Mouse (Mus musculus): Measurements from ENCODE around the gene Cd55. TPM values are rescaled to one million over a fixed set of nuclear protein-coding genes. Genes with fewer than 3 reads are reported as not detected.
A peak's percentile ranks its signal among the peaks of the same experiment; 100 is the strongest.
"Not testable (repeated sequence)": the region's sequence is repeated elsewhere in the genome, so short reads cannot be mapped to it uniquely, and the experiment has no call there.

The Cd55 gene
- polyA plus RNA-seq, 1 experiment from 2014 or later, result 8.7 TPM

DNA sequence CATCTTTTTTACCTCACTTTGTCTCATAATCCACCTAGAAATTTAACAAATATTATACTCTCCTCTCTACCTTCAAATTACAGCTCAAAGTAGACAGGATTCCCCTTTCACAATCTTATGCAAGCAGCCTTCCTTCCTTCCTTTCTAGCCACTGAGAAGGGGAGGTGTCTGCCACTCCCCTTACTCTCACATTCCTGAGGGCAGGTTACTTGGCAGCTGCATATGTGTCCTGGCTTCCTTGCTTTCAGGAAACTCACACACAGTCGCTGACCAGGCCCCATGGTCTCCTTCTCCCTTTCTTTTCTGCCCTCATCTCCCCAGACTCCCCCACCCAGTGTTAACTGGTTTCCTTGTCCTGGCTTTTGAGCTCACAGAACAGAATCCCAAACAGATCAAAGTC lies 11.7 kb upstream of the Cd55 start:
- no peak overlapping the region for H3K4me3 ChIP-seq
- no peak overlapping the region for H3K27ac ChIP-seq
- H3K4me2 ChIP-seq, result no peak overlapping the region
- H3K4me1 ChIP-seq, result no peaks in the 10 kb centered on the region
- H3K9me3 ChIP-seq, result no peaks in the 10 kb centered on the region
- no peak overlapping the region for H3K9ac ChIP-seq
- no peaks in the 10 kb centered on the region for H3K27me3 ChIP-seq (replicated peaks)
- WGBS, result 29% methylated on average over 1 of the region's 1 CpGs
- ATAC-seq (replicated peaks), result no peak
- no peaks in the 10 kb centered on the region for H3K36me3 ChIP-seq (replicated peaks)

DNA sequence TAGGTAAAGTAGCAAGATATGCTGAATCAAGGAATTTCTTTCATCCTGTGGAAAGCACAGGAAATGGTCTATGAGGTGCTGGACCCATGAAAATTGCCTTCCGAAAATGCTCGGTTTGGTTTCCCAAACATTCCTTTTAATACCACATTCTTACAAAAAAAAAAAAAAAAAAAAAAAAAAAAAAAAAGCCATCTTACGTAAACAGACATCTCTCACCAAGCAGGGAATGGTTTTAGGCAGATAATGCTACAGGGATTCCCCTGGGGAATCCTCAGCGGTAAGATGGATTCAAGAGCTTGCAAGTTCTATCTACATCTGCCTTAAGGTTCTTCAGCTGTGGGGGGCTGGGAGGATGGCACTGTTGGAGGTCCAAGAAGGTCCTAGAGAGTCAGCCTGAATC lies 7.5 kb upstream of the Cd55 start:
- H3K9ac ChIP-seq, result no peak overlapping the region
- H3K4me3 ChIP-seq, result no peak overlapping the region
- no peaks in the 10 kb centered on the region for H3K9me3 ChIP-seq
- no peak overlapping the region for H3K4me2 ChIP-seq
- WGBS, result 84% methylated on average over 4 of the region's 4 CpGs
- no peak overlapping the region for H3K27ac ChIP-seq
- H3K4me1 ChIP-seq, result no peaks in the 10 kb centered on the region
- H3K36me3 ChIP-seq (replicated peaks), result no peaks in the 10 kb centered on the region
- no peak for ATAC-seq (replicated peaks)
- no peaks in the 10 kb centered on the region for H3K27me3 ChIP-seq (replicated peaks)

DNA sequence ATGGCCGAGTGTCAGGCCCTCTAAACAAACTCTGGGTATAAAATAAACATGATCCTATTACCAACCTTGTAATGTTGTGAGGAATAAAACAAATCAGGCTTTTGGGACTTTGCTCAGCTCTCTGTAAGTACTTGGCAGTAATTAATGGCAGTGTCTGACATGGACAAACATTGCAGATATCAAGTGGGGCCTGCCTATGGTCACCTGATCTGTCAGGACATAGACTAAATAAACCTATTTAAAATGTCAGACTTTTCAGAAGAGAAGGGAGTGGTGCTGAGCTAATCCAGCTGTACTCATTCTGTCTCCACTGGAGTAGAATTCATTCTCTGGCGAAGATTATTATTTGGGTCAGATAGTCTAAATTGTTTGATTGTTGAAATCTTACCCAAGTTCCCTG lies 4.9 kb upstream of the Cd55 start:
- Histone ChIP-seq H3K36me3 (replicated peaks) (no peaks in the 10 kb centered on the region), H3K4me3 (no peak overlapping the region), H3K27me3 (replicated peaks) (no peaks in the 10 kb centered on the region), H3K9ac (no peak overlapping the region), H3K27ac (no peak overlapping the region), H3K9me3 (no peaks in the 10 kb centered on the region), H3K4me2 (no peak overlapping the region), H3K4me1 (no peaks in the 10 kb centered on the region)
- 78% methylated on average over 2 of the region's 2 CpGs for WGBS
- ATAC-seq (replicated peaks), result no peak

DNA sequence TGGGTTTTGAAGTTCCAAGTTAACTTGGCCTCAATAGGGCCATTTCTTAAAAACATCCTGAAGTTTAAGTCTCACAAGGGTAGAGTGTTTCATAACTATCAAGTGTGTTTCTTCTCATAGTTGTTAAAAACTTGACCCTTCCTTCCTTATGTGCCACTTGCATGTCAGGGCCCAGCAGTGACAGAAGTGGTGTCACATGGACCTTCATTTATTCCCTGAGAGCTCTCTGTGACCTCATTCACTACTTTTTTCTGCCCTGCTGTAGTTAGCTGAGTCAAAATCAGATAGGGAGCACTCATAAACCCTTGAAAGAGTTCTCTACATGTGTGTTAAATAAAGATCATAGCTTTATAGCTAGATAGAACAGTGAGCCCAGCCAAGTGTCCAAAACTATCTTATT lies 1.6 kb upstream of the Cd55 start:
- H3K36me3 ChIP-seq (replicated peaks), result no peaks in the 10 kb centered on the region
- no peak overlapping the region for H3K9ac ChIP-seq
- no peak overlapping the region; the same call in 1 of the 2 replicates for H3K4me2 ChIP-seq
- no peaks in the 10 kb centered on the region for H3K27me3 ChIP-seq (replicated peaks)
- no peaks in the 10 kb centered on the region for H3K9me3 ChIP-seq
- no peak overlapping the region for H3K27ac ChIP-seq
- H3K4me1 ChIP-seq, result no peaks in the 10 kb centered on the region
- no peak for ATAC-seq (replicated peaks)
- no peak overlapping the region for H3K4me3 ChIP-seq

GRCm38 (mm10) chr1:130462867-130463266 lies 323 bp upstream of the Cd55 start:
- H3K36me3 ChIP-seq (replicated peaks), result no peaks in the 10 kb centered on the region
- H3K4me1 ChIP-seq, result no peaks in the 10 kb centered on the region
- H3K27me3 ChIP-seq (replicated peaks), result no peaks in the 10 kb centered on the region
- peak overlapping the region; percentile 80 for H3K27ac ChIP-seq
- 4% methylated on average over 4 of the region's 4 CpGs for WGBS
- H3K4me2 ChIP-seq, result peak overlapping the region; percentile 83
- peak overlapping the region; percentile 90 for H3K4me3 ChIP-seq
- ATAC-seq (replicated peaks), result peak; percentile 91
- H3K9me3 ChIP-seq, result no peaks in the 10 kb centered on the region
- peak overlapping the region; percentile 88 for H3K9ac ChIP-seq

DNA sequence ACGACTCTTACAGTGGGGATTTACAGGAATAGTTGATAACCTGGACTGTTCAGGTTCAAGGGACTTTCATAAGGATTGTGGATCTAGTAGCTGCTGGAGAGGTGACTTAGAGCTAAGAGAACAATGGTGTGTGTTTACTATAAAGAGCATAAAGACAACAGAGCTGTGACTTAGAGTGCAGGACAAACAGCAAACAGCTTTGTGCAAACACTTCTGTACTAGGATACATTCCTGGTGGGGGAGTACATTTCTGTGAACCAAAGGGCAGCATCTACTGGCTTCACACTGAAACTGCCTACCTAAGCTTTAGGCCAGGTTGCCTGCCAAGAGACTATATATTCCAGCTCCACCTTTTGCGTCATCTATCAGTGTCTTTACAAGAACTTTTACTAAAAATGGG lies 7.4 kb downstream of the Cd55 start:
- no peaks in the 10 kb centered on the region for H3K9me3 ChIP-seq
- no peak for ATAC-seq (replicated peaks)
- no peaks in the 10 kb centered on the region for H3K36me3 ChIP-seq (replicated peaks)
- WGBS, result 94% methylated on average over 2 of the region's 2 CpGs
- H3K9ac ChIP-seq, result no peak overlapping the region
- no peak overlapping the region for H3K4me2 ChIP-seq
- H3K27ac ChIP-seq, result no peak overlapping the region
- no peak overlapping the region for H3K4me3 ChIP-seq
- no peaks in the 10 kb centered on the region for H3K27me3 ChIP-seq (replicated peaks)
- no peaks in the 10 kb centered on the region for H3K4me1 ChIP-seq

DNA sequence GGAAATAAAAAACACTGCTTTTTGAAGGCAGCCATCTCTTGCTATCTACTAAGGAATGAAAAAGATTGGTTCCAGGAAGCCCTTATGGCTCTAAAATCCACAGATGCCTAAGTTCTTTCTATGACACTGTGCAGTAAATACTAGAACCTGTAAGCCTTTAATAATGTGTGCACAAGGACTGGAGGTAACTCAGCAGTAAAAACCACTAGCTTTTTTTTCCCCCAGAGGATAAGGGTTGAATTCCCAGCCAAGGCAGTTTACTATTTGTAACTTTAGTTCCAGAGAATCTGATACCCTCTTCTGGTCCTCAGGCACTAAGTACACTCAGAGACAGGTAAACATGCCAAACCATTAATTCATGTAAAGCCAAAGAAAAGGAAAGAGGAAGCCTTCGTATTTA lies 19.6 kb downstream of the Cd55 start:
- 83% methylated on average over 1 of the region's 1 CpGs for WGBS
- not testable (repeated sequence) for ATAC-seq (replicated peaks); H3K4me2 ChIP-seq; H3K4me3 ChIP-seq; H3K9ac ChIP-seq; H3K27me3 ChIP-seq (replicated peaks); H3K27ac ChIP-seq; H3K4me1 ChIP-seq; H3K9me3 ChIP-seq; H3K36me3 ChIP-seq (replicated peaks)

GRCm38 (mm10) chr1:130430920-130431319 lies 31.6 kb downstream of the Cd55 start:
- Histone ChIP-seq H3K9me3 (no peaks in the 10 kb centered on the region), H3K9ac (no peak overlapping the region), H3K27ac (no peak overlapping the region), H3K4me2 (no peak overlapping the region), H3K27me3 (replicated peaks) (no peaks in the 10 kb centered on the region), H3K4me3 (no peak overlapping the region), H3K36me3 (replicated peaks) (no peaks in the 10 kb centered on the region), H3K4me1 (no peaks in the 10 kb centered on the region)
- no peak for ATAC-seq (replicated peaks)
- 78% methylated on average over 4 of the region's 4 CpGs for WGBS

DNA sequence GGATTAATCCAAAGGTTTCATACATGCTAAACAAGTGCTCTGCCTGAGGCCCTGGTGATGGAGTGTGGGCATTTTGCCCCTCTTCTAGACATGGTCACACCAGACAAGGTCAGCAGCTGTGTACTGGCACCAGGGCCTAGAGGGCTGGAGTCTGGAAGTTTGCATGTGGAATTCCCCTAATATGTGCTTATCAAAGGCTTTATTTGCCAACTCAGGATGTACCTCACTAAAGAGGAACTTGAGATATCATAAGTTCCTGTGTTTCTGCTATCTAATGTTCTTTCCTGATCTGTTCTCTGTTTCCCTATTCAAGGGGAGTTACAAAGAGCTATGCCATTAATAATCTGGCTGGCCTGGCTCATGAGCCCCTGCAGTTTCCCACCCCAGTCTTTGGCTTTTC lies 33.9 kb downstream of the Cd55 start:
- not testable (repeated sequence) for H3K4me3 ChIP-seq; H3K4me2 ChIP-seq; H3K27me3 ChIP-seq (replicated peaks); H3K4me1 ChIP-seq; H3K9ac ChIP-seq; H3K9me3 ChIP-seq; ATAC-seq (replicated peaks); H3K27ac ChIP-seq; H3K36me3 ChIP-seq (replicated peaks)

DNA sequence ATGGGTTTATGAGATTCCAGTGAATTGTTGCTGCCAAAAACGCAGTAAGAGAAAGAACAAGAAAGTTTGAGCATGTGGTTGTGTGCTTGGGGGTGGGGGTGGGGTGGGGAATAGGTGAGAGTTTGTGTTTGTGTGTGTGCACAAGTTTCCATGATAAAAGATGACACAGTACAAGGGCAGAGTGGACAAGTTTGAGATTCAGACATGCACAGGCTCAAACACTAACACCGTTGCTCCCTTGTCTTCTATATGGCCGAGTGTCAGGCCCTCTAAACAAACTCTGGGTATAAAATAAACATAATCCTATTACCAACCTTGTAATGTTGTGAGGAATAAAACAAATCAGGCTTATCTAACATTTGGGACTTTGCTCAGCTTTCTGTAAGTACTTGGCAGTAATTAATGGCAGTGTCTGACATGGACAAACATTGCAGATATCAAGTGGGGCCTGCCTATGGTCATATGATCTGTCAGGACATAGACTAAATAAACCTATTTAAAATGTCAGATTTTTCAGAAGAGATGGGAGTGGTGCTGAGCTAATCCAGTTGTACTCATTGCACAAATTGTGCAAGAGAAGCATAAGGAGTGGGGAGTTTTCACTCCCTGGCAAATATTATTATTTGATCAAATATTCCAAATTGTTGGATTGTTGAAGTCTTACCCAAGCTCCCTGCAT lies 35.2 kb downstream of the Cd55 start:
- 73% methylated on average over 3 of the region's 3 CpGs for WGBS
- H3K4me3 ChIP-seq; ATAC-seq (replicated peaks); H3K36me3 ChIP-seq (replicated peaks); H3K27ac ChIP-seq; H3K4me2 ChIP-seq; H3K9me3 ChIP-seq; H3K27me3 ChIP-seq (replicated peaks); H3K9ac ChIP-seq; H3K4me1 ChIP-seq: not testable (repeated sequence)

DNA sequence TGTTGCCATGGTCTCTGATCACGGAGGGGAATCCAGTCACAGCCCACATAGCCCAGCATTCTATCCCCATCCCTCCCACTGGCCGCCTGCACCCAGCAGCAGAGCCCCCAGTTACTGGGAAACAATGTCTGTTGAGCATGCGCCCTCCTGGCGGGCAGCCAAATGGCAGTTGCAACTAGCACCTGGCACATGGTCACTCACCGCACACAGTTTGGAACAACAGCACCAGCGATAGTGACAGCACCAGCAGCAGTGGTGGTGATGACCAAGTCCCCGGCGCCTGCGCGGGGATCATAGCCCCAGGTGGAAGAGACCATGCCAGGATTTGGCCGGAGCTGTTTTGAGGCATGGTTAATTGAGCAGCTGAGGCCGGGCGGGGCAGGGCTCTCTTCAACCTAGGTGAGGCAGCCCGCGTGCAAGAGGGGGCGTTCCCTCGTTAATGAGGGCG lies 39.9 kb downstream of the Cd55 start, which contains the start of gene Cd55b:
Gene Cd55b, minus strand, starts transcription at position 346 of the 448 bp plus-strand sequence.
- H3K9me3 ChIP-seq, result no peaks in the 10 kb centered on the region
- no peaks in the 10 kb centered on the region for H3K27me3 ChIP-seq (replicated peaks)
- no peak within 1 kb of the TSS for H3K27ac ChIP-seq
- ATAC-seq (replicated peaks), result no peak
- no peaks in the 10 kb centered on the region for H3K36me3 ChIP-seq (replicated peaks)
- no peak within 1 kb of the TSS for H3K9ac ChIP-seq
- 67% methylated on average over 18 of the region's 18 CpGs for WGBS
- H3K4me2 ChIP-seq, result no peak within 1 kb of the TSS
- no peak within 1 kb of the TSS for H3K4me3 ChIP-seq
- H3K4me1 ChIP-seq, result no peaks in the 10 kb centered on the region

DNA sequence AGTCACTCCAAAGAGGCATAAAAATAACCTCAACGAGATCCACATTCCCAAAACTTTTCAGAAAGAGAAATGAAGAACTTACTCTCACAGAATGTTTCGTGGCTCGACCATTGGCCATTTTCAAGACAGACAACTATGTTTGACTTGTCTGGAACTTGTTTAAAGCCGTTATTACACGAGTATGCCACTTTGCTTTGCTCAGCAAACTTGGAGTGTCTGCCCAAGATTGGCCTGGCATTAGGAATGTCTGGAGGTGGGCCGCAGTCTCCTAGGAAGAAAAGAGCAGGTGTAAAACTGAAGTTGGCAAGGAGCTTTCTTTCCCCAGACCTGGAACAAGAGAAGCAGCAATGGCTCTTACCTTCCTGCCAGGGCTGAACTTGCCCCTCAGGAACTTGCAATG lies 40.5 kb downstream of the Cd55 start:
- not testable (repeated sequence) for H3K27ac ChIP-seq; H3K4me3 ChIP-seq; H3K9ac ChIP-seq; ATAC-seq (replicated peaks); H3K9me3 ChIP-seq; H3K4me2 ChIP-seq; H3K27me3 ChIP-seq (replicated peaks); H3K4me1 ChIP-seq; H3K36me3 ChIP-seq (replicated peaks)
- no CpG with 5 or more reads among the region's 6 CpGs for WGBS

- not testable (repeated sequence) for H3K27ac ChIP-seq; H3K9me3 ChIP-seq; H3K9ac ChIP-seq; H3K4me3 ChIP-seq; H3K4me2 ChIP-seq; H3K4me1 ChIP-seq; H3K27me3 ChIP-seq (replicated peaks); ATAC-seq (replicated peaks); H3K36me3 ChIP-seq (replicated peaks)
Measured at GRCm38 (mm10) chr1:130397109-130397508, 65.4 kb downstream of the Cd55 start.

Measured in midbrain, embryonic 15.5 days (tissue).